Mouse (Mus musculus) kidney, embryonic 16.5 days (tissue): Measurements from ENCODE around the gene Unc93b1. TPM values are rescaled to one million over a fixed set of nuclear protein-coding genes. Genes with fewer than 3 reads are reported as not detected.

Experiments
- ATAC-seq: fragments of 200-750 bp; cut with Nextera tagmentation; 2 replicates; pipeline ENCODE4 v1.8.0; 2017; ENCODE audit warnings: moderate TSS enrichment; ENCODE audit not compliant: low FRiP score, low TSS enrichment
- H3K27ac ChIP-seq: fragments of 300-500 bp; sonication (generic); 2 replicates; pipeline ENCODE4 v1.5.1; 2014; ENCODE audit warnings: low read length
- H3K27me3 ChIP-seq: fragments of 300-500 bp; sonication (generic); 2 replicates; pipeline ENCODE4 v1.6.1; 2014; ENCODE audit warnings: low read length, control low read depth, mixed read lengths; ENCODE audit not compliant: insufficient read depth
- H3K36me3 ChIP-seq: fragments of 300-500 bp; sonication (generic); 2 replicates; pipeline ENCODE4 v1.6.1; 2014; ENCODE audit warnings: low read length, control low read depth, mixed read lengths; ENCODE audit not compliant: insufficient read depth
- H3K4me1 ChIP-seq: fragments of 300-500 bp; sonication (generic); 2 replicates; pipeline ENCODE4 v1.6.1; 2014; ENCODE audit warnings: low read length, control low read depth, mixed read lengths; ENCODE audit not compliant: insufficient read depth
- H3K4me2 ChIP-seq: fragments of 300-500 bp; sonication (generic); replicated peaks from 2 replicates; pipeline ENCODE4 v1.6.1; 2014; ENCODE audit warnings: low read depth, low read length
- H3K4me3 ChIP-seq: fragments of 300-500 bp; sonication (generic); 2 replicates; pipeline ENCODE4 v1.5.1; 2014; ENCODE audit warnings: mild to moderate bottlenecking, low read length
- H3K9ac ChIP-seq: fragments of 300-500 bp; sonication (generic); replicated peaks from 2 replicates; pipeline ENCODE4 v1.6.1; 2014; ENCODE audit warnings: low read length
- H3K9me3 ChIP-seq: fragments of 300-500 bp; sonication (generic); 2 replicates; pipeline ENCODE4 v1.6.1; 2016; ENCODE audit warnings: low read length, control low read depth
- WGBS: fragments of 180-500 bp; shearing (Covaris S2); extraction: QIAGEN DNeasy Blood & Tissue Kit; methylation state at CpG from one replicate; pipeline ENCODE4 v1.1.7; 2014; 5-methylcytosine and 5-hydroxymethylcytosine counted together
- polyA plus RNA-seq: library from polyadenylated mRNA; unstranded; fragments of >200 nt; fragmentation: Nextera tagmentation; extraction: Ambion mirVana; gene quantifications from 2 replicates; pipeline ENCODE4 v1.2.1, GENCODE M21; 2015

Unc93b1 gene
- polyA plus RNA-seq, 1 experiment from 2014 or later, result 23.1 TPM

GRCm38 (mm10) chr19:3925859-3926258 is 9.1 kb upstream of the Unc93b1 start:
- no peak overlapping the region for H3K9ac ChIP-seq
- H3K4me2 ChIP-seq, result no peak overlapping the region
- peaks cover 31% of the 10 kb centered on the region for H3K4me1 ChIP-seq
- H3K36me3 ChIP-seq, result no peaks in the 10 kb centered on the region
- ATAC-seq, result no peak
- 82% methylated on average over 6 of the region's 6 CpGs for WGBS
- H3K27me3 ChIP-seq, result no peaks in the 10 kb centered on the region
- no peak overlapping the region for H3K27ac ChIP-seq
- no peaks in the 10 kb centered on the region for H3K9me3 ChIP-seq
- no peak overlapping the region for H3K4me3 ChIP-seq

GRCm38 (mm10) chr19:3926279-3926678 is 8.7 kb upstream of the Unc93b1 start:
- Histone ChIP-seq H3K4me3 (no peak overlapping the region), H3K9ac (no peak overlapping the region), H3K27ac (no peak overlapping the region), H3K9me3 (no peaks in the 10 kb centered on the region), H3K4me2 (no peak overlapping the region), H3K36me3 (no peaks in the 10 kb centered on the region), H3K4me1 (peaks cover 33% of the 10 kb centered on the region), H3K27me3 (no peaks in the 10 kb centered on the region)
- ATAC-seq, result no peak
- 52% methylated on average over 3 of the region's 3 CpGs for WGBS

- Histone ChIP-seq H3K36me3 (no peaks in the 10 kb centered on the region), H3K4me1 (peaks cover 33% of the 10 kb centered on the region), H3K27me3 (no peaks in the 10 kb centered on the region), H3K4me3 (no peak overlapping the region), H3K9ac (no peak overlapping the region), H3K4me2 (no peak overlapping the region), H3K27ac (no peak overlapping the region), H3K9me3 (no peaks in the 10 kb centered on the region)
- ATAC-seq, result no peak
- WGBS, result 65% methylated on average over 6 of the region's 6 CpGs
Observed at GRCm38 (mm10) chr19:3926685-3927084, 8.3 kb upstream of the Unc93b1 start.

- Histone ChIP-seq H3K4me3 (no peak overlapping the region), H3K4me2 (no peak overlapping the region), H3K4me1 (peaks cover 33% of the 10 kb centered on the region), H3K27ac (no peak overlapping the region), H3K36me3 (no peaks in the 10 kb centered on the region), H3K9ac (no peak overlapping the region), H3K9me3 (no peaks in the 10 kb centered on the region), H3K27me3 (no peaks in the 10 kb centered on the region)
- 84% methylated on average over 4 of the region's 4 CpGs for WGBS
- ATAC-seq, result no peak
Observed at GRCm38 (mm10) chr19:3927989-3928388, 7.0 kb upstream of the Unc93b1 start.

- no peak overlapping the region for H3K4me3 ChIP-seq
- WGBS, result 86% methylated on average over 4 of the region's 4 CpGs
- H3K9ac ChIP-seq, result no peak overlapping the region
- no peaks in the 10 kb centered on the region for H3K9me3 ChIP-seq
- peak overlapping the region; percentile 80 for H3K27ac ChIP-seq
- H3K4me2 ChIP-seq, result no peak overlapping the region
- no peak for ATAC-seq
- H3K36me3 ChIP-seq, result no peaks in the 10 kb centered on the region
- peaks cover 26% of the 10 kb centered on the region for H3K4me1 ChIP-seq
- H3K27me3 ChIP-seq, result no peaks in the 10 kb centered on the region
Observed at GRCm38 (mm10) chr19:3928779-3929178, 6.2 kb upstream of the Unc93b1 start.

- Histone ChIP-seq H3K9ac (0 out of 2 replicates have a peak within 1 kb of the TSS, but pooled peaks have one; percentile 32), H3K4me2 (no peak within 1 kb of the TSS)
- peak; percentile 67 for ATAC-seq
Observed at GRCm38 (mm10) chr19:3929211-3929941, 5.6 kb upstream of the Unc93b1 start, which contains the start of gene Aldh3b1. Aldh3b1 (minus strand) TSS chr19:3929808.

GRCm38 (mm10) chr19:3930262-3931057 is 4.5 kb upstream of the Unc93b1 start:
- Histone ChIP-seq H3K4me2 (no peak overlapping the region), H3K36me3 (no peaks in the 10 kb centered on the region), H3K4me3 (no peak overlapping the region), H3K9me3 (no peaks in the 10 kb centered on the region), H3K9ac (0 out of 2 replicates have a peak overlapping the region, but pooled peaks have one; percentile 32), H3K27me3 (no peaks in the 10 kb centered on the region), H3K4me1 (peaks cover 25% of the 10 kb centered on the region), H3K27ac (peak overlapping the region; percentile 80; the same call in 1 of the 2 replicates)
- ATAC-seq, result no peak
- 49% methylated on average over 21 of the region's 21 CpGs for WGBS

More at GRCm38 (mm10) chr19:3929211-3929941, 5.6 kb upstream of the Unc93b1 start, which contains the start of gene Aldh3b1:
- 42% methylated on average over 12 of the region's 12 CpGs for WGBS
- Histone ChIP-seq H3K4me1 (peaks cover 21% of the 10 kb centered on the region), H3K27ac (peak within 1 kb of the TSS; percentile 80), H3K36me3 (no peaks in the 10 kb centered on the region), H3K9me3 (no peaks in the 10 kb centered on the region), H3K27me3 (no peaks in the 10 kb centered on the region), H3K4me3 (no peak within 1 kb of the TSS)

- no peaks in the 10 kb centered on the region for H3K36me3 ChIP-seq
- 93% methylated on average over 9 of the region's 9 CpGs for WGBS
Observed at GRCm38 (mm10) chr19:3931716-3932115, 3.3 kb upstream of the Unc93b1 start.

GRCm38 (mm10) chr19:3935896-3936850 is 1.2 kb downstream of the Unc93b1 start:
- peaks cover 13% of the 10 kb centered on the region; the same call in 1 of the 2 replicates for H3K4me1 ChIP-seq
- peak overlapping the region; percentile 75 for H3K9ac ChIP-seq
- H3K36me3 ChIP-seq, result no peaks in the 10 kb centered on the region
- H3K27me3 ChIP-seq, result no peaks in the 10 kb centered on the region
- peak overlapping the region; percentile 82 for H3K4me2 ChIP-seq
- H3K9me3 ChIP-seq, result no peaks in the 10 kb centered on the region
- peak overlapping the region; percentile 12; the same call in 1 of the 2 replicates for H3K27ac ChIP-seq
- H3K4me3 ChIP-seq, result peak overlapping the region; percentile 60
- ATAC-seq, result 0 out of 2 replicates have a peak, but pooled peaks have one; percentile 18
- 5% methylated on average over 22 of the region's 22 CpGs for WGBS

More at GRCm38 (mm10) chr19:3931716-3932115, 3.3 kb upstream of the Unc93b1 start:
- Histone ChIP-seq H3K4me2 (no peak overlapping the region), H3K9ac (no peak overlapping the region), H3K27me3 (no peaks in the 10 kb centered on the region), H3K27ac (no peak overlapping the region), H3K4me1 (peaks cover 34% of the 10 kb centered on the region), H3K4me3 (no peak overlapping the region), H3K9me3 (no peaks in the 10 kb centered on the region)
- ATAC-seq, result no peak
